Mouse (Mus musculus) MEL (cell line): ENCODE data around the gene Cyb5rl.

ENCODE experiments used
- CTCF ChIP-seq, 3 experiments: IDR thresholded peaks in 2 of 3; conservative IDR thresholded peaks in 1 of 3; 2 replicates each; pipeline ENCODE4 v1.5.1; 2011 to 2012; ENCODE audit warnings: low read length in 3 of 3, low read depth in 2 of 3, mild to moderate bottlenecking in 2 of 3, improper control_type of control experiment in 1 of 3, inconsistent platforms in 1 of 3, mixed read lengths in 1 of 3, moderate library complexity in 1 of 3; ENCODE audit not compliant: control insufficient read depth in 1 of 3, insufficient read depth in 1 of 3, poor library complexity in 1 of 3, severe bottlenecking in 1 of 3
- GABPA ChIP-seq: IDR thresholded peaks from 2 replicates; pipeline ENCODE4 v1.6.1; 2012; ENCODE audit warnings: low read depth, mild to moderate bottlenecking, inconsistent platforms, low read length, improper control_type of control experiment, moderate library complexity
- GATA1 ChIP-seq: IDR thresholded peaks from 2 replicates; pipeline ENCODE4 v1.6.1; 2011; ENCODE audit warnings: low read depth, low read length, improper control_type of control experiment
- MAZ ChIP-seq: IDR thresholded peaks from 2 replicates; pipeline ENCODE4 v1.6.1; 2012; ENCODE audit warnings: low read depth, mild to moderate bottlenecking, inconsistent platforms, low read length, improper control_type of control experiment
- TBP ChIP-seq: IDR thresholded peaks from 2 replicates; pipeline ENCODE4 v1.8.0; 2011; ENCODE audit warnings: low read depth, low read length, improper control_type of control experiment
- ZKSCAN1 ChIP-seq: IDR thresholded peaks from 2 replicates; pipeline ENCODE4 v1.6.1; 2012; ENCODE audit warnings: low read depth, mild to moderate bottlenecking, inconsistent platforms, low read length, improper control_type of control experiment, moderate library complexity
- ZNF384 ChIP-seq: IDR thresholded peaks from 2 replicates; pipeline ENCODE4 v1.6.1; 2012; ENCODE audit warnings: low read depth, mild to moderate bottlenecking, inconsistent platforms, low read length, improper control_type of control experiment

GRCm38 (mm10) chr4:107121165-107121943, 54.6 kb downstream of the Cyb5rl start:
- TF ChIP-seq GATA1 (no peak), TBP (no peak), CTCF (IDR thresholded peaks at IDR 0.05 in 2 of 3, conservative IDR thresholded peaks at IDR 0.05 in 1 of 3; ENCODE audit: control insufficient read depth in 1 of 3, insufficient read depth in 1 of 3, low read depth in 2 of 3, low read length in 3 of 3, poor library complexity in 1 of 3, severe bottlenecking in 1 of 3) (peak in 2 of 3 experiments; percentile 34 to 39; a peak in 3 of 6 replicates), MAZ (no peak), ZKSCAN1 (no peak), ZNF384 (no peak), GABPA (no peak)
